Mouse (Mus musculus): ENCODE measurements around the gene Adcy7.

Gene Adcy7

GRCm38 (mm10) chr8:88272231-88273050 is at the start of gene Adcy7:
TSS of gene Adcy7 (plus strand) at chr8:88272403.
- CTCF ChIA-PET, result interaction anchor here (0.5 to 1.5 kb wide), 15 partner anchors 9 to 571 kb away, joined by 3 to 16 read pairs (median 3); no protein-coding TSS in a partner anchor
- POLR2A ChIA-PET, result interaction anchor here in 3 of 4 experiments (0.6 to 1.5 kb wide), 5 partner anchors 9 to 424 kb away, joined by 3 to 8 read pairs (median 3); partner anchors contain the start of genes Cyld (in 1 of the 3) and Zfp423 (in 1 of the 3)

GRCm38 (mm10) chr8:88225358-88225757 is 46.8 kb upstream of the Adcy7 start:
- ChIA-PET CTCF (interaction anchor here in 1 of 4 experiments (0.7 kb wide), 1 partner anchor 31 kb away, joined by 3 read pairs; no protein-coding TSS in a partner anchor), POLR2A (interaction anchor here in 1 of 4 experiments (0.9 to 1.2 kb wide), 4 partner anchors 19 to 97 kb away, joined by 3 read pairs; no protein-coding TSS in a partner anchor)

GRCm38 (mm10) chr8:88227851-88228250 is 44.4 kb upstream of the Adcy7 start:
- ChIA-PET CTCF (interaction anchor here in 1 of 4 experiments (0.8 kb wide), 1 partner anchor 17 kb away, joined by 3 read pairs; no protein-coding TSS in a partner anchor), POLR2A (interaction anchor here in 1 of 4 experiments (1.4 to 2.6 kb wide), 2 partner anchors 12 to 90 kb away, joined by 4 to 12 read pairs; partner anchors contain the start of gene Heatr3)

- ChIA-PET POLR2A (interaction anchor here in 1 of 4 experiments (1.4 to 2.6 kb wide), 2 partner anchors 12 to 90 kb away, joined by 4 to 12 read pairs; partner anchors contain the start of gene Heatr3), CTCF (interaction anchor here in 2 of 4 experiments (0.5 to 0.8 kb wide), 3 partner anchors 16 to 526 kb away, joined by 3 to 5 read pairs (median 4); no protein-coding TSS in a partner anchor)
These were observed 43.9 kb upstream of the Adcy7 start for GRCm38 (mm10) chr8:88228286-88228685.

- ChIA-PET CTCF (interaction anchor here in 3 of 4 experiments (0.5 to 0.6 kb wide), 4 partner anchors 15 to 525 kb away, joined by 3 to 5 read pairs (median 4); no protein-coding TSS in a partner anchor), POLR2A (interaction anchor here in 1 of 4 experiments (1.4 to 2.6 kb wide), 2 partner anchors 11 to 91 kb away, joined by 4 to 12 read pairs; partner anchors contain the start of gene Heatr3)
These were observed 43.4 kb upstream of the Adcy7 start for GRCm38 (mm10) chr8:88228800-88229199.

GRCm38 (mm10) chr8:88236666-88237065 is 35.5 kb upstream of the Adcy7 start:
- ChIA-PET CTCF (no interaction called here), POLR2A (no interaction called here)

GRCm38 (mm10) chr8:88237606-88238005 is 34.6 kb upstream of the Adcy7 start:
- CTCF ChIA-PET, result interaction anchor here in 1 of 4 experiments (0.5 kb wide), 1 partner anchor 1454 kb away, joined by 3 read pairs; no protein-coding TSS in a partner anchor
- POLR2A ChIA-PET, result interaction anchor here in 1 of 4 experiments (0.6 kb wide), 1 partner anchor 366 kb away, joined by 3 read pairs; no protein-coding TSS in a partner anchor

- POLR2A ChIA-PET, result interaction anchor here in 1 of 4 experiments (0.6 to 2.7 kb wide), 5 partner anchors 10 to 83 kb away, joined by 3 to 12 read pairs (median 3); no protein-coding TSS in a partner anchor
- CTCF ChIA-PET, result interaction anchor here in 2 of 4 experiments (0.6 to 1.1 kb wide), 4 partner anchors 13 to 412 kb away, joined by 3 to 4 read pairs (median 3); no protein-coding TSS in a partner anchor
These were observed 32.9 kb upstream of the Adcy7 start for GRCm38 (mm10) chr8:88239277-88239676.

- POLR2A ChIA-PET, result interaction anchor here in 2 of 4 experiments (0.9 to 2.4 kb wide), 5 partner anchors 10 to 43 kb away, joined by 3 to 8 read pairs (median 3); partner anchors contain the start of gene Tent4b (in 1 of the 2)
- CTCF ChIA-PET, result interaction anchor here in 1 of 4 experiments (0.7 to 1.0 kb wide), 3 partner anchors 11 to 209 kb away, joined by 3 to 4 read pairs (median 3); no protein-coding TSS in a partner anchor
These were observed 30.3 kb upstream of the Adcy7 start for GRCm38 (mm10) chr8:88241871-88242270.

GRCm38 (mm10) chr8:88244298-88244697 is 27.9 kb upstream of the Adcy7 start:
- ChIA-PET CTCF (interaction anchor here (0.5 to 2.3 kb wide), 36 partner anchors 8 to 1759 kb away, joined by 3 to 18 read pairs (median 4); partner anchors contain the start of gene Tent4b (in 1 of the 4)), POLR2A (interaction anchor here in 3 of 4 experiments (0.5 to 1.5 kb wide), 5 partner anchors 19 to 348 kb away, joined by 3 to 5 read pairs (median 3); no protein-coding TSS in a partner anchor)

- ChIA-PET CTCF (interaction anchor here (0.6 to 1.8 kb wide), 40 partner anchors 8 to 1028 kb away, joined by 3 to 18 read pairs (median 4); no protein-coding TSS in a partner anchor), POLR2A (interaction anchor here in 3 of 4 experiments (0.6 to 3.6 kb wide), 6 partner anchors 11 to 1084 kb away, joined by 3 to 19 read pairs (median 4); no protein-coding TSS in a partner anchor)
These were observed 19.4 kb upstream of the Adcy7 start for GRCm38 (mm10) chr8:88252791-88253190.

- POLR2A ChIA-PET, result interaction anchor here in 1 of 4 experiments (1.2 to 1.9 kb wide), 3 partner anchors 9 to 53 kb away, joined by 4 to 9 read pairs (median 8); no protein-coding TSS in a partner anchor
- CTCF ChIA-PET, result interaction anchor here in 1 of 4 experiments (0.8 to 1.2 kb wide), 2 partner anchors 11 to 155 kb away, joined by 3 to 6 read pairs; no protein-coding TSS in a partner anchor
These were observed 17.2 kb upstream of the Adcy7 start for GRCm38 (mm10) chr8:88254957-88255356.

- CTCF ChIA-PET, result interaction anchor here (0.7 to 3.0 kb wide), 6 partner anchors 8 to 497 kb away, joined by 3 to 17 read pairs (median 8); no protein-coding TSS in a partner anchor
- POLR2A ChIA-PET, result interaction anchor here in 1 of 4 experiments (2.0 kb wide), 1 partner anchor 8 kb away, joined by 7 read pairs; no protein-coding TSS in a partner anchor
These were observed 14.2 kb upstream of the Adcy7 start for GRCm38 (mm10) chr8:88258024-88258423.

- CTCF ChIA-PET, result interaction anchor here in 2 of 4 experiments (0.7 to 3.0 kb wide), 2 partner anchors 15 to 44 kb away, joined by 3 to 17 read pairs; no protein-coding TSS in a partner anchor
- POLR2A ChIA-PET, result interaction anchor here in 1 of 4 experiments (2.0 kb wide), 1 partner anchor 7 kb away, joined by 7 read pairs; no protein-coding TSS in a partner anchor
These were observed 13.7 kb upstream of the Adcy7 start for GRCm38 (mm10) chr8:88258544-88258943.

GRCm38 (mm10) chr8:88260466-88260980 is 11.7 kb upstream of the Adcy7 start:
- POLR2A ChIA-PET, result interaction anchor here in 1 of 4 experiments (1.2 to 1.3 kb wide), 3 partner anchors 18 to 23 kb away, joined by 3 read pairs; no protein-coding TSS in a partner anchor
- CTCF ChIA-PET, result interaction anchor here in 2 of 4 experiments (1.0 to 1.6 kb wide), 4 partner anchors 8 to 495 kb away, joined by 3 to 6 read pairs (median 4); no protein-coding TSS in a partner anchor

GRCm38 (mm10) chr8:88262831-88263635 is 9.2 kb upstream of the Adcy7 start:
- POLR2A ChIA-PET, result interaction anchor here in 3 of 4 experiments (0.5 to 2.1 kb wide), 14 partner anchors 9 to 654 kb away, joined by 3 to 19 read pairs (median 4); partner anchors contain the start of gene Adcy7 (in 2 of the 3)

More at GRCm38 (mm10) chr8:88262831-88263635, 9.2 kb upstream of the Adcy7 start:
- CTCF ChIA-PET, result interaction anchor here (0.5 to 3.1 kb wide), 21 partner anchors 9 to 1360 kb away, joined by 3 to 17 read pairs (median 5); partner anchors contain the start of gene Adcy7 (in 1 of the 4)
